Mouse (Mus musculus) B cell, adult (primary cell): ENCODE data around the gene 4933412E24Rik. TPM values are rescaled to one million over a fixed set of nuclear protein-coding genes. Genes with fewer than 3 reads are reported as not detected.

ENCODE experiments used
- total RNA-seq: library from RNA; stranded (reverse); gene quantifications from 4 replicates; pipeline ENCODE4 v1.2.4, GENCODE M21; 2023; ENCODE audit not compliant: inconsistent age

The 4933412E24Rik gene
- not detected in 4 replicates for total RNA-seq

DNA sequence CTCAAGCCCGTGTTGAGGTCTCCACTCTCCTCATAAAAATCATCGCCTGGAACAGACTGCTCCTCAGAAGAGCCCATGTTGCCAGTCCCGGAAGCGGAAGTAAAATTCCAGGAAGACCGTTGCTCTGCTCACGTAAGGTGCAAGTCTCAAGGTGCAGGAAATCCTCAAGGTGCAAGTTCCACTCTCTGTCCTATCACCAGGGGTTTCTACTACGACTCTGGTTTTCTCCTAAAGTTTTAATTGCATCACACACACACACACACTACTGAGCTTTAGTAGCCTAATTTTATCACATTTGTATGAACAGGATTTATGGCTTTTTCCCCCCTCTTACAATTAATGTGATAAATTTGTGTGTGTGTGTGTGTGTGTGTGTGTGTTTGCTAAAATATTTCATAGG, at the start of gene 4933412E24Rik:
Gene 4933412E24Rik, minus strand, starts transcription at position 101 of the 400 bp plus-strand sequence.

